Mouse (Mus musculus) gastrocnemius, postnatal 25 days (tissue): Measurements from ENCODE around the gene Fbln5. TPM values are rescaled to one million over a fixed set of nuclear protein-coding genes. Genes with fewer than 3 reads are reported as not detected.

Experiments
- DNase-seq: peaks from one replicate; pipeline ENCODE4 v3.0.0; 2022
- total RNA-seq, 2 experiments: library from RNA; stranded (reverse); gene quantifications; 1 replicate in 1 of 2; 2 replicates in 1 of 2; pipeline ENCODE4 v1.2.3; 2021

The Fbln5 gene
- total RNA-seq, 2 experiments from 2014 or later, result 17.7 to 18.9 TPM

DNA sequence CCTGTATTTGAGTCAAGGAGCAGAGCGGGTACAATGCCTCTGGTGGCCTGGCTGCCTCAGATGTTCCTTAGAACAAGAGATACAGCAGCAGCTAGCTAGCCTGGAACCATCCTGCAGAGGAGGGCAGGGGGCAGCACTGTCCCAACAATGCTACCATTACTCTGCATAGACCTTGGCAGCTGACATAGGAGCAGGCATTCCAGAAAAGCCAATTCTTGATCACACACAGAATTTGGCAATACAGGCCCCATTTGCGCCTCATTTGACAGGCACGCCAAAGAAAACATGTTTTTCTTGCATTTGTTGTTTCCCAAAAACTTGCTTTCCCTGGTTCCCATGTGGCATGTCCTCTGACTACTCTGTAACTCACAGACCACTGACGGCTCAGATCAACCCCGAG is 56.8 kb downstream of the Fbln5 start:
- DNase-seq, result peak; percentile 20

DNA sequence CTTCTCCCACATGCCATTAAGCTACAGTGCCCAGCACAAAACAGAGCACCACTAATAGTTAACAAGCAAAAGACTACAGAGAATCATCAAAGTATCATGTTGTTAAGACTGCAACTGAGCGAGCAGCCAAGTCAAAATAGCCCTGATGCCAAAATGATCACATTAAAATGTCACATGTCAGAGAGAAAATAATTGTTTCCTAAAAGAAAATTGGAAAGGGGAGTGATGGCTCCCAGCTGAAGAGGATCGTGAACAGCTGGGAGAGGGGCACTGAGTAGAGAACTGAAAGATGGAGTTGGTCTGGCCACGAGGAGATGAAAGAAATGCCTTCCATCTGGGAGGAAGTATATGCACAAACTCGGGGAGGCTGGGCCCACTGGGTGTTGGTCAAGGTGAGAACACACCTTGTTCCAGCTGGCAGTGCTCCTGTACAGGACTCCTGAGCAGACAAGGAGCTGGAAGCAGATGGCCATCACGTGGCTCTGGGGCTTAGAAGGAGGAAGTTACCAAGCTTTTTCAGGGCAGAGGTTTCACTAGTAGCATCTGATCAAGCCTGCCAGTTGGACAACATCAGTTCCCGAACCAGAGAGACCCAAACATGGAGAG is 59.3 kb downstream of the Fbln5 start:
- DNase-seq, result no peak

DNA sequence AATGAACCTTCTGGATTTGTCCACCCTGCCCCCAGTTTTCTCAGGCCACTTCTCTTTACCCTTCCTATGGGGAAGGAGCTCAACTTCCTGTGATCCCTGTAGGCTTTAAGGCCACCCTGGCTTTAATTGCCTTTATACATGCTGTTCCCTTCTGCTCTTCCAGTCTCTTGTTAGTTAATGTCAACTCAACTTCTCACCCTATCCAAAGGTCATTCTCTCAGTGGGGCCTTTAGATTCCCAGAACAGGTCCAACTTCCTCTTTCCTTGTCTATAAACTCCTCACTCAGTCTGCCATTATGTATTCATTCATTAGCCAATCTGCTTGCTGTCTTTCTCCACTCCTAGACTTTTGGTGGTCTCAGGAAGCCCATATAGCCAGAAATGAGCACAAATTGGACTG is 60.2 kb downstream of the Fbln5 start:
- no peak for DNase-seq

- DNase-seq, result no peak
Observed at GRCm38 (mm10) chr12:101742375-101742774, 76.5 kb downstream of the Fbln5 start.

DNA sequence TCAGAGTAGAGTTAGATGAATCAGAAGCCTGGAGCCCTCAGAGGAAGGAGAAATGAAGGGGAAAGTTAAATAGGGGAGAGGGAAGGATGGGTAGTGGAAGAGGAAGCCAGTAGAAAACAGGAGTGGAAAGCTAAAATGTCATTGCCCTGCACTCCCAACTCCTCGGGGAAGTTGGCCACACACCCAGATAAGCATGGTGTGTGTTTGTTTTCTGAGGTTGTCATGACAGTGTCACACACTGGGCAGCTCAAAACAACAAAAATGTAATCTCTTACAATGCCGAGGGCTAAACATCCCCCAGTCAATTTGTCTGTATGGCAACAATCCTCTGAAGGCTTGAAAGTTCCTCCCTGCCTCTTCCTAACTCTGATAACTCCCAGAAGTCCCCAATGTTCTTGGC is 78.4 kb downstream of the Fbln5 start:
- no peak for DNase-seq

- DNase-seq, result no peak
Observed at GRCm38 (mm10) chr12:101740045-101740444, 78.8 kb downstream of the Fbln5 start.

DNA sequence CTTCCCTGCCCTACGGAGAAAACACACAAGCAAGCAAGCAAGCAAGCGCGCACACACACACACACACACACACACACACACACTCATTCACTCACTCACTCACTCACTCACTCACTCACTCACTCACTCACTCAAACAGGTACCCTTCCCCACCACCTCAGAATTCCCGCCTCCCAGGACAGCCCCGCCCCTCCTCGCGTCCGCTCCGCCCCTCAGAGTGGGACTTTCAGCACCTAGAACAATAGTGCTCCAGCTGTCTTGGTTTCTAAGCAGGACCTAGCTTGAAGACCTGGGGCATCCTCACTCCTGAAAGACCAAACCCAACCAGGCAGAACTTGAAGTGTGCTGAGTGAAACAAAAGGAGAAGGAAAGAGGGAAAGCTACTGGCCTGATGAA is 100.1 kb downstream of the Fbln5 start:
- no peak for DNase-seq

- peak; percentile 16 for DNase-seq
Observed at GRCm38 (mm10) chr12:101718054-101718754, 100.7 kb downstream of the Fbln5 start, which contains the start of gene Tc2n. Gene Tc2n, minus strand, starts transcription at chr12:101718523.

- DNase-seq, result no peak
Observed at GRCm38 (mm10) chr12:101699176-101699575, 119.7 kb downstream of the Fbln5 start.

Other genes with a start within 250 kb of the Fbln5 start
- gene Tc2n, start 100.5 kb downstream of the Fbln5 start, total RNA-seq, result under 1 TPM; 0.51 to 0.54 TPM
- 10 to 100 TPM; 22.0 to 22.4 TPM for gene Trip11, start 94.2 kb upstream of the Fbln5 start, total RNA-seq
- 1 to 10 TPM; 4.2 to 4.4 TPM for gene Atxn3, start 139.2 kb upstream of the Fbln5 start, total RNA-seq
- gene Cpsf2, start 156.9 kb upstream of the Fbln5 start, total RNA-seq, result 1 to 10 TPM; 8.9 to 9.6 TPM